Mouse (Mus musculus): Measurements from ENCODE around the gene H2-T3.

- TF ChIP-seq CTCF (IDR thresholded peaks at IDR 0.05; ENCODE audit: insufficient read depth, low read length) (0 out of 2 replicates have a peak, but pooled peaks have one; percentile 15), POLR2A (IDR thresholded peaks at IDR 0.05; ENCODE audit: borderline replicate concordance, extremely low read depth, low read depth, low read length) (no peak)
These were observed 36.8 kb upstream of the H2-T3 start for GRCm38 (mm10) chr17:36226921-36227320.
